In genomic region chr14:99699545-99699944, GRCm38 (mm10) we compare ENCODE assay signal across 16 mouse cellular contexts.
"Had no signal": no experiment of that assay in that cellular context is flagged by ENCODE, and none has a peak within 500 bp of the region (broad histone marks: within the 10 kb centered on the region; RNA-seq: fewer than 3 reads in every experiment).

No protein-coding gene starts in this region.

- H3K36me3 ChIP-seq: neural tube, embryonic 12.5 days; neural tube, embryonic 13.5 days; neural tube, embryonic 15.5 days; stomach, embryonic 15.5 days had no signal

- H3K9me3 ChIP-seq: neural tube, embryonic 12.5 days; neural tube, embryonic 13.5 days; neural tube, embryonic 15.5 days; stomach, embryonic 15.5 days had no signal

- H3K4me3 ChIP-seq: neural tube, embryonic 12.5 days; neural tube, embryonic 13.5 days; neural tube, embryonic 15.5 days; stomach, embryonic 15.5 days had no signal

- H3K27me3 ChIP-seq: neural tube, embryonic 12.5 days; neural tube, embryonic 13.5 days; neural tube, embryonic 15.5 days; stomach, embryonic 15.5 days had no signal

- H3K4me1 ChIP-seq: neural tube, embryonic 12.5 days; neural tube, embryonic 13.5 days; neural tube, embryonic 15.5 days; stomach, embryonic 15.5 days had no signal

- H3K4me2 ChIP-seq: neural tube, embryonic 12.5 days; neural tube, embryonic 13.5 days; neural tube, embryonic 15.5 days; stomach, embryonic 15.5 days had no signal

- DNase-seq: retina, postnatal 1 day; right cerebral cortex, adult 18-20 months; right cerebral cortex, postnatal 14 days; right cerebral cortex, postnatal 25 days; right cerebral cortex, postnatal 4 days; spleen, adult 18-20 months; thymus, adult 18-20 months; thymus, adult 2 months; thymus, postnatal 14 days; thymus, postnatal 25 days; thymus, postnatal 36 days; thymus, postnatal 4 days had no signal

- H3K27ac ChIP-seq: neural tube, embryonic 12.5 days; neural tube, embryonic 13.5 days; neural tube, embryonic 15.5 days; stomach, embryonic 15.5 days had no signal

- H3K9ac ChIP-seq: neural tube, embryonic 12.5 days; neural tube, embryonic 13.5 days; neural tube, embryonic 15.5 days; stomach, embryonic 15.5 days had no signal
